Mouse (Mus musculus): ENCODE measurements around the gene Agr3.

Agr3 gene

DNA sequence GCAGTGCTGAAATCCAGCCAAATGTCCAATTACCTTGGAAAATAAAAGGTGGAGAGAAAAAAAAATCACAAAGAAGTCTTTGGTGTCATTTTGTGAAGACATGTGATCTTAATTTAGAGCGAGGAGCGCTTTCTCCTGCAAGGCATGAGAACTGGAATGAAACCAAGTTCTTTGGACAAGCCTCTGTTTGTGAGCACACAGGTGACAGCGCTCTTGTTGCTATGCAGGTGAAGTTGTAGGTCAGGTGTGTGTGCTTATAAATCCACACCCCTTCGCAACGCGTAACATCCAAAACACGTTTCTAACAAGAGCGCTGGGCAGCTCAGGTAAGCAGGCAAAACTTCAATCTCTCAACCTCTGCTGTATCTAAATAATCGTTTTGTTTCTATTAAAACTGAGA, at the start of gene Agr3:
Agr3 (plus strand) TSS at position 219 of the 400 bp plus-strand sequence.
- in situ Hi-C loops (cut with MboI; ENCODE audit: low pct_unique_long_range_greater_than_20kb in 1 of 2, low sequenced_read_pairs in 2 of 2, unreplicated experiment in 1 of 2): no loop called here

GRCm38 (mm10) chr12:35884892-35885558, 40.4 kb upstream of the Agr3 start:
- in situ Hi-C loops (cut with MboI; ENCODE audit: low pct_unique_long_range_greater_than_20kb in 1 of 2, low sequenced_read_pairs in 2 of 2, unreplicated experiment in 1 of 2): no loop called here

GRCm38 (mm10) chr12:35889383-35889782, 36.0 kb upstream of the Agr3 start:
- in situ Hi-C loops (cut with MboI; ENCODE audit: low pct_unique_long_range_greater_than_20kb in 1 of 2, low sequenced_read_pairs in 2 of 2, unreplicated experiment in 1 of 2): no loop called here

- in situ Hi-C loops (cut with MboI; ENCODE audit: low pct_unique_long_range_greater_than_20kb in 1 of 2, low sequenced_read_pairs in 2 of 2, unreplicated experiment in 1 of 2): loop anchor here in 1 of 2 experiments (10.0 kb wide), 1 partner anchor 64 kb away; no protein-coding TSS in a partner anchor
Measured at GRCm38 (mm10) chr12:35890756-35891155, 34.7 kb upstream of the Agr3 start.

GRCm38 (mm10) chr12:35894304-35894900, 31.0 kb upstream of the Agr3 start:
- in situ Hi-C loops (cut with MboI; ENCODE audit: low pct_unique_long_range_greater_than_20kb in 1 of 2, low sequenced_read_pairs in 2 of 2, unreplicated experiment in 1 of 2): loop anchor here in 1 of 2 experiments (10.0 kb wide), 1 partner anchor 60 kb away; no protein-coding TSS in a partner anchor

GRCm38 (mm10) chr12:35895875-35896763, 29.3 kb upstream of the Agr3 start:
- in situ Hi-C loops (cut with MboI; ENCODE audit: low pct_unique_long_range_greater_than_20kb in 1 of 2, low sequenced_read_pairs in 2 of 2, unreplicated experiment in 1 of 2): loop anchor here in 1 of 2 experiments (10.0 kb wide), 1 partner anchor 59 kb away; no protein-coding TSS in a partner anchor

DNA sequence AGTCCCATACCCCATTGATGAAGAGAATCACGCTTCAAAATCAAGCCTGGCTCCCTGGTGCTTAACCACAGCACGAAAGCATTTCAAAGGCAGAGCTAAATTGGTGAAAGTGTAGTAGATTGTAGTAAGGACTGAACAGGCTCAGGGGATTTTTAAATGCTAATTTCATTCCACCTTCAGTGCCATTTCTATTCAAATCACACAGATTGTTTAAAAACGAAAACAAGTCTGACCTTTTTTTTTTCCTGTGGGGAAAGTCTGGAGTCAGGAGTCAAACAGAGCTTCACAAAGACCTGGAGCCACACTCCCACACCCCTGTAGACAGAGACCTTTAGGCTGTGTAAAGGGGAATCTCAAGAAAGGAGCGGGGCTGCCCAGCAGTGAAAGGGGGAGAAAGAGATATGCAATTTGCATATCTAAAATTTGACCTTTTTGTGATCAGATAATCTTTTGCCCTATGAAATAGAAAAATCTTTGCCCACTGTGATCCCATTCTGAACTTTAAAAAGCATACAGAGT, 28.6 kb upstream of the Agr3 start:
- in situ Hi-C loops (cut with MboI; ENCODE audit: low pct_unique_long_range_greater_than_20kb in 1 of 2, low sequenced_read_pairs in 2 of 2, unreplicated experiment in 1 of 2): loop anchor here in 1 of 2 experiments (10.0 kb wide), 1 partner anchor 58 kb away; no protein-coding TSS in a partner anchor

- in situ Hi-C loops (cut with MboI; ENCODE audit: low pct_unique_long_range_greater_than_20kb in 1 of 2, low sequenced_read_pairs in 2 of 2, unreplicated experiment in 1 of 2): no loop called here
Measured at GRCm38 (mm10) chr12:35910632-35911031, 14.8 kb upstream of the Agr3 start.

DNA sequence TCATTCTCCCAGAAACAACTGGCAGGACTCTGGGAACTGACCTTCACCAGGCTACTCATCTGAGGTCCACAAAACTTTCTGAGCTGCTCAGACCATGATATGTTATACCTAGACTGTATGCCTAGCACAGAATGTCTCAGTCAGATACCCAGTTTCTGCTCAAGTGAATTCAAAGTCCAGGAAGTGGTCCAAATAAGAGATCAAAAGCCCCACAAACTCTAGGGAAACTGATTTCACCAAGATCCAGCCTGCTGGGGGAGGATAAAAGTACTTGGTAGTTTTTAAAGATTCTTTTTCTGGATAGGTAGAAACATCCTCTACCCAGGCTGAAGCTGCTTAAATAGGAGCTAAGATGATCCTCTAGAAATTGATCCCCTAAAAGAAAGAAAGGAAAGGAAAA, 9.6 kb upstream of the Agr3 start:
- in situ Hi-C loops (cut with MboI; ENCODE audit: low pct_unique_long_range_greater_than_20kb in 1 of 2, low sequenced_read_pairs in 2 of 2, unreplicated experiment in 1 of 2): no loop called here

DNA sequence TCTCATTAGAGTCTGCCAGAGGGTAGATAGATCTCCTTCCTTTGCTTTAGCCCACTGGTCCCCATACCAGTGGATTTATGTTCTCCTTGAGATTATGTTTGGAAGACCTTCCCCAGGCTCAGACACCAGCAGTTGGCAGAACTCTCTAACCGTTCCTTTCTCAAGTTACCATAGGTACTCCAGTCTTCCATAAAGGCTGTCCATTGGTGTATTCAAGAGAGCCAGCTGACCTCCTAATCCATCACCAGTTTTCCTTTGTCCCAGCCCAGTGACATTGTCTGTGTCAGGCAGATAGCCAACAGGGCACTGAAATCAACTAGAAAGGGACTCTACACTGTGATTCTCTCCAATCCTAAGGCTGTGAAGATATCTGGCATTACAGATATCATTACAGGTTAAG, 9.0 kb upstream of the Agr3 start:
- in situ Hi-C loops (cut with MboI; ENCODE audit: low pct_unique_long_range_greater_than_20kb in 1 of 2, low sequenced_read_pairs in 2 of 2, unreplicated experiment in 1 of 2): no loop called here

GRCm38 (mm10) chr12:35918031-35918430, 7.4 kb upstream of the Agr3 start:
- in situ Hi-C loops (cut with MboI; ENCODE audit: low pct_unique_long_range_greater_than_20kb in 1 of 2, low sequenced_read_pairs in 2 of 2, unreplicated experiment in 1 of 2): no loop called here

DNA sequence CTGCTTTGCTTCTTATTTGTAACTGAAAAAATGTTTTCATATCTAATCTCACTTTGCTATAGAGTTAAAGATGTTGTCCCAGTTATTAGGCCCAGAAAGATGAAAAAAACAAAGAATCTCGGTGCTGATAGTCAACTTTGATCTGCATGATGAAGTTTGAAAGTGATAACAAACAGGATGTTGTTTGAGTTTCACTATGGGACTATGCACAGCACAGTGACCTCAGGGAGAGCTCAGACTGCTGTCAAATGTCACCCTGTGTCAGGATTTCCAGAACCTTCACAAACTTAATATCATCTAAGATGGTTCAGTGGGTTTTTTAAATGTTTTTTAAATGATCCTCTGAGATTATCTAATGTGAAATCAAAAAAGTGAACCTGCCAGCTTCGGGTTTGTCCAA, 2.4 kb downstream of the Agr3 start:
- in situ Hi-C loops (cut with MboI; ENCODE audit: low pct_unique_long_range_greater_than_20kb in 1 of 2, low sequenced_read_pairs in 2 of 2, unreplicated experiment in 1 of 2): no loop called here

GRCm38 (mm10) chr12:35932816-35933215, 7.4 kb downstream of the Agr3 start:
- in situ Hi-C loops (cut with MboI; ENCODE audit: low pct_unique_long_range_greater_than_20kb in 1 of 2, low sequenced_read_pairs in 2 of 2, unreplicated experiment in 1 of 2): no loop called here

GRCm38 (mm10) chr12:35951757-35952156, 26.3 kb downstream of the Agr3 start:
- in situ Hi-C loops (cut with MboI; ENCODE audit: low pct_unique_long_range_greater_than_20kb in 1 of 2, low sequenced_read_pairs in 2 of 2, unreplicated experiment in 1 of 2): loop anchor here in 1 of 2 experiments (10.0 kb wide), 1 partner anchor 57 kb away; no protein-coding TSS in a partner anchor

DNA sequence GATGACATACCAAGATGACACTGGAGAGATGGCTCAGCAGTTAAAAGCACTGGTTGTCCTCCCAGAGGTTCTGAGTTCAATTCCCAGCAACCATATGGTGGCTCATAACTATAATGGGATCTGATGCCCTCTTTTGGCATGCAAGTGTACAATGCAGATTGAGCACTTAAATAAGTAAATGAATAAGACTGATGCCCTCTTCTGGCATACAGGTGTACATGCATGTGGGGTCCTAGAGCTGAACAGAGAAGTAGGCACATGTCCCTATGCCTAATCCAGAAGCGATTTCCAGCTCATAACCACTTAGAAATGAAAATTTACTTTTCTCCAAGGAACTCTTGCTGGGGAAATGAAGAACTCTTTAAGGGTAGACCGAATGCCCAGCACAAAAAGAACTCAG, 31.8 kb downstream of the Agr3 start:
- in situ Hi-C loops (cut with MboI; ENCODE audit: low pct_unique_long_range_greater_than_20kb in 1 of 2, low sequenced_read_pairs in 2 of 2, unreplicated experiment in 1 of 2): loop anchor here in 1 of 2 experiments (10.0 kb wide), 1 partner anchor 62 kb away; no protein-coding TSS in a partner anchor

DNA sequence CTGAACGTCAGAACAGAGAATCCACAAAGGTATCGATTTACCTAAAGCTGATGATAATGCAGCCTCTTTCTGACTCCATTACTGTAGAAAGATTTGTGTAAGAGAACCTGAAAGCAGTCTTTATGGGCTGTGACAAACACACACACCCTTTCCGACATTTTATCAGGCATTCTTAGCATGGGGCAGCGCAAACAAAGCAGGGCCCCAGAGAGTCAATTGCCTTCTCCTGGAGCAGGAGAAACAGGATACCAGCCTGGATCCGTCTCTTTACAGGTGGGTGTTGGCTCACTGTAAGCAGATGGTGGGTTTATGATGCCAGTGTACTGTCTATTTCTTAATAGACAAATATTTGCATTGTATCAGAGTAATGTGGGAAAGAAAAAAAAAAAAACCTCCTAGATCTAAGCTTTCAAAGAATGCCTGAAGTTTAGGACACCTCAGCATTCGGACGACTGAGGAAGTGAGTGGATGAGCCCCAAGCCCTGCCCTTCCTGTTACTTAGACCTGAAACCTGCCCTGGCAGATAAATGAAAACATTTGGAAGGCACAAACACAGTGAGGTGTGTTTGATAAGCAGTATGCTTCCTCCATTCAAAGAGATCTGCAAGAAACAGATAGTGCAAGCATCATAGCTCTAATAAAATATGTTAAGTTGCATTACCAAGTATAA, 40.8 kb downstream of the Agr3 start:
- in situ Hi-C loops (cut with MboI; ENCODE audit: low pct_unique_long_range_greater_than_20kb in 1 of 2, low sequenced_read_pairs in 2 of 2, unreplicated experiment in 1 of 2): no loop called here

- in situ Hi-C loops (cut with MboI; ENCODE audit: low pct_unique_long_range_greater_than_20kb in 1 of 2, low sequenced_read_pairs in 2 of 2, unreplicated experiment in 1 of 2): no loop called here
Measured at GRCm38 (mm10) chr12:35966768-35967141, 41.3 kb downstream of the Agr3 start.

DNA sequence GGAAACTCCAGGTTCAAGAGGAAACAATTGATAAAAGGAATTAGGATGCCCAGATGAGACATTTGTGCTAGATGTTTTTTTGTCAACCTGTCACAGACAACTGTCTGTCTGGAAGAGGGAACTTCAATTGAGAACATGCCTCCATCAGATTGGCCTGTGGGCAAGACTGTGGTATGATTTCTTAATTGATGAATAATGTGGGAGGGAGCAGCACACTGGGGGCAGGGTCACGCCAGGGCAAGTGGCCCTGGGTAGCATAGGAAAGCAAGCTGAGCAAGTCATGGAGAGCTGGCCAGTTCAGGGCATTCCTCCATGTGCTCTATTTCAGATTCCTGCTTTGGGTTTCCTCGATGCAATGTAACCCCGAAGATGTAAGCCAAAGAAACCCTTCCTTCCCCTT, 50.5 kb downstream of the Agr3 start:
- in situ Hi-C loops (cut with MboI; ENCODE audit: low pct_unique_long_range_greater_than_20kb in 1 of 2, low sequenced_read_pairs in 2 of 2, unreplicated experiment in 1 of 2): no loop called here
